Mouse (Mus musculus) inflammation-experienced regulatory T-cells, adult 6 months (primary cell): Measurements from ENCODE around the gene Gas2l1. TPM values are rescaled to one million over a fixed set of nuclear protein-coding genes. Genes with fewer than 3 reads are reported as not detected.

ENCODE experiments used
- ATAC-seq: one replicate; pipeline ENCODE4 v1.8.0; 2017
- polyA plus RNA-seq, 3 experiments: library from polyadenylated mRNA; unstranded; fragments of 100-300 nt; shearing (Covaris generic); gene quantifications; one replicate each; pipeline ENCODE4 v1.2.1; 2017

Gene Gas2l1
- polyA plus RNA-seq, 3 experiments from 2014 or later = 0.58 to 0.94 (median 0.91) TPM

GRCm38 (mm10) chr11:5042645-5043381 is 22.3 kb downstream of the Gas2l1 start:
- ATAC-seq = no peak

GRCm38 (mm10) chr11:5041144-5041780 is 23.9 kb downstream of the Gas2l1 start:
- no peak for ATAC-seq

DNA sequence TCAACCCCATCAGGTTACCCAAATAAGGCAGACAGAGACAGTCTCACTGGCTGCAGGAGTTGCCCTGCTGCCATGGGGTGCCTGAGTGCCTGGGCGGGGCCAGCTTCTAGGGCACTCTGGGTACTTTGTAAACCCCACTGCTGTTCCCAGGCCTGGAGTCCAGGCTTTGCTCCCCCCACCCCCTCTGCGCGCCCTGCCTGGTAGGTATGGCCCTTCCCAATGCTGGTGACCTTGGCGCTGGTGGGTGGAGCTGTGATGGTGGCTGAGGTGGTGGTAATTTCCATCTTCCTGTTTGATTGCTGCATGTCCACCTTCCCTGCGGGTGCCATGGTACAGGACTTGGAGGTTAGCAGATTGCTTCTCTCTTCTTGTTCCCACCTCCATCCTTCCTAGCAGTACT is 24.5 kb downstream of the Gas2l1 start:
- no peak for ATAC-seq

DNA sequence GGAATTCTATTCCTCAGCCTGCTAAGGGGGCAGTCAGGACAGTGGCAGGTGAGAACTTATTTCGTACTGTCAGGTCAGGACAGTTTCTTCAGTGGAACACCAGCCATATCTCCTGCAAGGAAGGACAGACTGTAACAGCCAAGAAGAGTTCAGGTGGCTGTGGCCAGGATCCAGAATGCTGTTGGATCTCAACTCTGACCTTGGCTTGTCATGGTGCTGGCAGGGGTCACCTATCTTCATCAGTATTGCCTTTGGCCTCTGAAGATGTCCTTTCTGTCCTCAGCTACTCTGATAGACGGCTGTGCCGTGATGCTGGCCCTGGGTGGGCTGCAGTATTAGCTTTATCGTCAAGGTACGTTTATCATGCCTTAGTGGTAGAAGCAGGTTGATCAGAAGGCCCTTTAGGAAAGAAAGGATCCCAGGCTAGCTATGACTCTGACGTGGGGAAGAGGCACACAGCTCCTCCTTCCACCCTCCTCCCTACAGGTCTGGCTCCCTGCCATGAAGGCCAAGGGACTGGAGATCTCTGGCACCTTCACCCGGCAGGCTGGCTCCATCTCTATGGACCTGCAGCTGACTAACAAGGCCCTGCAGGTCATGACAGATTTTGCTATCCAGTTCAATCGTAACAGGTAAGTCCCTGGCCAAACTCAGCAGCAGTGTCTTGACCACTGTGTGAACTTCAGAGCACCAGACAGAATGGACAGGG is 27.8 kb downstream of the Gas2l1 start:
- ATAC-seq = no peak

- ATAC-seq = no peak
Measured at GRCm38 (mm10) chr11:5035421-5035820, 29.7 kb downstream of the Gas2l1 start.

DNA sequence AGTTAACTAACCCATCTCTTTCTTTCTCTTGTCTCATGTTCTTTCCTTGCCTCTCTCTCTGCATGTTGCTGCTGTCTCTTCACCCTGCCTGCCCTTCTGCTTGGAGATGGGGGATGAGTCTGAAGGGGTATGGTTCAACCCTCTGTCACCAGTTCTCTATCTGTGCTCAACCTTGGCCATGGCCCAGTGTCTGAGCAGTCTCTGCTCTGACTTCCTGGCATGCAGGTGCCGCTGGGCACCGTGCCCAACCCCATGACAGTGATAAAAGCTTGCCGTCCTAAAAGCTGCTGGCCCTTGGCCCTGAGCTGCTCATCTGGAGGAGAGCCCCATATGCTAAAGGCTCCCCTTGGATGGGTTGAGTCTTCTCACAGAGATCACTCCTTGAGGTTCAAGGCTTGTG is 32.0 kb downstream of the Gas2l1 start:
- no peak for ATAC-seq

DNA sequence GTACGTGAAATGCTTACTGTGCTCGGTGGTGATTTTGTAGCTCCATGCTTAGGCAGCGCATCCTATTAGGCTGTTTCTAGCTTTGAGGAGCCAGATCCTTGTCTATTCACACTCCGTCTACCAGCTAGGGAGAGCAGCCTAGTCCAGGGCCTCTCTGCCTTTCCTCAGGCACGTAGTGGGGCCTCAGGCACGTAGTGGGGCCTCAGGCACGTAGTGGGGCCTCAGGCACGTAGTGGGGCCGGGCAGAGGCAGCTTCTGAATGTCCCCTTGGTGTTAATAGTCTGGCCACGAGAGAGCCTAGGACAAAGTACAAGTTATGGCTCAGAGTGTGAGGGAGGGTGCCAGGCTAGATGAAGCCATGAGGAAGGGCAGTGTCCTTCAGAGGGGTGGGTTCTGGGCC is 32.4 kb downstream of the Gas2l1 start:
- no peak for ATAC-seq

- no peak for ATAC-seq
Measured at GRCm38 (mm10) chr11:5028228-5028627, 36.9 kb downstream of the Gas2l1 start.

DNA sequence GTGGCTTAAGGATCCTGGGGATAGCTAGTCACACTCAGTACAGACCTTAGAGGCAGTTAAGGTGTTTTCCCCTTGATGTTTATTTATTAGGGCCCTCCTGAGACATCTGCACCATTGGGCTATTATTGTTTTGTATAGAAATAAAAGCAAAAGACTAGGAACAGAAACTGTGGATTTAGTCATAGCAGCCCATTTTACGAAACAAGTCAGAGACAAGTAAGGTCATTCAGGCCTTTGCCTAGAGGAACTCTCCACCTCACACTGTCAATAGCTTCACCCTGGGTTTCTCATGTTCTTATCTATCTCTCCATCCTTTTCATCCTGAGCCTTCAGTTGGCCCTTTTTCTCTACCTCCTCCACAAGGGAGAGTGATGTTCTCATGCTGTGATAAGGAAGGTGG is 40.0 kb downstream of the Gas2l1 start:
- no peak for ATAC-seq

- no peak for ATAC-seq
Measured at GRCm38 (mm10) chr11:5017506-5017905, 47.6 kb downstream of the Gas2l1 start.

DNA sequence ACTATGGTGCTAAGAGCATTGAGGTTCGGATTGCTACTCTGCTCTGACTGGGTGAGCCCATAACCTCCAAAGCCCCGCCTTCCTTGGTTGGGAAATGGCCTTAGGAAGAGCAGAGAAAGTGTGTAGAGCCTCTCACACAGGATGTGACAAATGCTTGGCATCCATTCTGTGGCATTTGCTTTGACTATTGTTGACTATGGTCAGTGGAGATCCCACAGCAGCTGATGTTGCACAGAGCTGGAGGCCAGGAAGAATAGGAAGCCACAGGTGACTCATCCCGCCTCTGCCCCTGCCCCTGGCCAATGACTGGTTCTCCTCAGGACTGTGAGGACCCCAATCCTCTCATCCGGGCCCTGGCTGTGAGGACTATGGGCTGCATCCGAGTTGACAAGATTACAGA is 48.8 kb downstream of the Gas2l1 start:
- ATAC-seq = no peak

- no peak for ATAC-seq
Measured at GRCm38 (mm10) chr11:5015720-5016119, 49.4 kb downstream of the Gas2l1 start.

GRCm38 (mm10) chr11:5012213-5012715 is 52.9 kb downstream of the Gas2l1 start:
- no peak for ATAC-seq

- ATAC-seq = no peak
Measured at GRCm38 (mm10) chr11:5011480-5011879, 53.6 kb downstream of the Gas2l1 start.

- no peak for ATAC-seq
Measured at GRCm38 (mm10) chr11:5010205-5010604, 54.9 kb downstream of the Gas2l1 start.

GRCm38 (mm10) chr11:5009354-5010074 is 55.6 kb downstream of the Gas2l1 start:
- no peak for ATAC-seq

DNA sequence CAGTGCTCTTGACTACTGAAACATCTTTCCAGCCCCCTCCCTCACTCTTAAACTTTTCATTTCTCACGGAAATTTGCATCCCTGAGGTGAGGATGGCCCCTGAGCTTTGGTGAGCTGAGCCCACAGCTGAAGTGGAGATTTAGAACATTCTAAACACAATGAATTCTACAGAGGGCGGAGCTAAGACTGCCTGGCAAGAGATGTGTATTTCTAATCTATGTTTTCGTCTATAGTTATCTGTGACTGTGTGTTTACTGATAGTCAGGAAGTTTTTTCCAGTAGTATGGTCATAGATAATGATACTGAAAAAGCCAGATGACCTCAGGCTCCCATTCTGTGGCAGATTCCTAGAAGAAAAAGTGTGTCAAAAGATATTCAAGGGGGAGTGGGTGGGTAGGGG is 56.3 kb downstream of the Gas2l1 start:
- ATAC-seq = no peak

DNA sequence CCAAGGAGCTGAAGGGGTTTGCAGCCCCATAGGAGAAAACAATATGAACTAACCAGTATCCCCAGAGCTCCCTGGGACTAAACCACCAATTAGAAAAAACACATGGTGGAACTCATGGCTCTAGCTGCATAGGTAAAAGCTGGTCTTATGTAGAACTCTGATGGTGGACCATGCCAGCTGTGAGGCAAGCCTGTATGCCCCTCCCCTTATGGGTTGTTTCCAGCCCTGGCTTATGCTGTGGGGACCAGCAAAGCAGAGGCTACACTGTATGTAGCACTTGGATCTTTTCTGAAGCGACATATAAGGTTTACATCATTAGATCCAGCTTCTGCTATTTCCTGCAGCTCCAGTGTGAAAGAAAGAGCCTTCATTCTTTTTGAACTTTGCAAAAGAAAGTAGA is 57.9 kb downstream of the Gas2l1 start:
- no peak for ATAC-seq

- no peak for ATAC-seq
Measured at GRCm38 (mm10) chr11:5005528-5005927, 59.6 kb downstream of the Gas2l1 start.
